Mouse (Mus musculus): ENCODE results near the gene Acsf3. TPM values are rescaled to one million over a fixed set of nuclear protein-coding genes. Genes with fewer than 3 reads are reported as not detected.

The Acsf3 gene
- polyA plus RNA-seq, 1 experiment from 2014 or later = 14.6 TPM

GRCm38 (mm10) chr8:122737071-122737470 is 38.2 kb upstream of the Acsf3 start:
- no peak overlapping the region for H3K9ac ChIP-seq (replicated peaks; ENCODE audit: low read length)
- H3K4me1 ChIP-seq (ENCODE audit: control insufficient read depth, insufficient read depth, low read length) = no peaks in the 10 kb centered on the region
- H3K36me3 ChIP-seq (replicated peaks; ENCODE audit: control insufficient read depth, insufficient read depth, low read depth, low read length) = no peaks in the 10 kb centered on the region
- H3K27ac ChIP-seq (replicated peaks; ENCODE audit: low read depth, low read length) = no peak overlapping the region
- no peaks in the 10 kb centered on the region for H3K27me3 ChIP-seq (ENCODE audit: control insufficient read depth, insufficient read depth, low read length)
- H3K4me3 ChIP-seq (ENCODE audit: low read depth, low read length) = no peak overlapping the region
- ATAC-seq (replicated peaks; ENCODE audit: insufficient number of reproducible peaks, low FRiP score, low TSS enrichment, low read depth) = no peak
- 50% methylated on average over 4 of the region's 4 CpGs for whole genome bisulfite sequencing
- no peaks in the 10 kb centered on the region for H3K9me3 ChIP-seq (replicated peaks; ENCODE audit: control insufficient read depth, low read length)
- DNase-seq (ENCODE audit: low spot score) = peak; percentile 66
- H3K4me2 ChIP-seq (ENCODE audit: low read depth, low read length) = no peak overlapping the region

- 83% methylated on average over 6 of the region's 6 CpGs for WGBS
These were observed 37.4 kb upstream of the Acsf3 start for GRCm38 (mm10) chr8:122737886-122738285.

GRCm38 (mm10) chr8:122739102-122739725 is 36.1 kb upstream of the Acsf3 start:
- Histone ChIP-seq H3K4me3 (ENCODE audit: low read depth, low read length) (no peak overlapping the region), H3K4me1 (ENCODE audit: control insufficient read depth, insufficient read depth, low read length) (no peaks in the 10 kb centered on the region), H3K9me3 (replicated peaks; ENCODE audit: control insufficient read depth, low read length) (no peaks in the 10 kb centered on the region), H3K4me2 (ENCODE audit: low read depth, low read length) (no peak overlapping the region), H3K27ac (replicated peaks; ENCODE audit: low read depth, low read length) (no peak overlapping the region), H3K27me3 (ENCODE audit: control insufficient read depth, insufficient read depth, low read length) (no peaks in the 10 kb centered on the region), H3K36me3 (replicated peaks; ENCODE audit: control insufficient read depth, insufficient read depth, low read depth, low read length) (no peaks in the 10 kb centered on the region), H3K9ac (replicated peaks; ENCODE audit: low read length) (no peak overlapping the region)
- ATAC-seq (replicated peaks; ENCODE audit: insufficient number of reproducible peaks, low FRiP score, low TSS enrichment, low read depth) = no peak
- WGBS = 16% methylated on average over 10 of the region's 11 CpGs
- no peak for DNase-seq (ENCODE audit: low spot score)

More at GRCm38 (mm10) chr8:122737886-122738285, 37.4 kb upstream of the Acsf3 start:
- no peak for DNase-seq (ENCODE audit: low spot score)
- no peaks in the 10 kb centered on the region for H3K27me3 ChIP-seq (ENCODE audit: control insufficient read depth, insufficient read depth, low read length)
- no peaks in the 10 kb centered on the region for H3K4me1 ChIP-seq (ENCODE audit: control insufficient read depth, insufficient read depth, low read length)
- no peak overlapping the region for H3K4me3 ChIP-seq (ENCODE audit: low read depth, low read length)
- H3K4me2 ChIP-seq (ENCODE audit: low read depth, low read length) = no peak overlapping the region
- no peak overlapping the region for H3K27ac ChIP-seq (replicated peaks; ENCODE audit: low read depth, low read length)
- no peak overlapping the region for H3K9ac ChIP-seq (replicated peaks; ENCODE audit: low read length)
- no peak for ATAC-seq (replicated peaks; ENCODE audit: insufficient number of reproducible peaks, low FRiP score, low TSS enrichment, low read depth)
- H3K9me3 ChIP-seq (replicated peaks; ENCODE audit: control insufficient read depth, low read length) = no peaks in the 10 kb centered on the region
- H3K36me3 ChIP-seq (replicated peaks; ENCODE audit: control insufficient read depth, insufficient read depth, low read depth, low read length) = no peaks in the 10 kb centered on the region

- Histone ChIP-seq H3K9ac (replicated peaks; ENCODE audit: low read length) (no peak overlapping the region), H3K9me3 (replicated peaks; ENCODE audit: control insufficient read depth, low read length) (no peaks in the 10 kb centered on the region), H3K27me3 (ENCODE audit: control insufficient read depth, insufficient read depth, low read length) (peaks cover 6% of the 10 kb centered on the region; the same call in 1 of the 2 replicates), H3K4me2 (ENCODE audit: low read depth, low read length) (no peak overlapping the region), H3K27ac (replicated peaks; ENCODE audit: low read depth, low read length) (no peak overlapping the region), H3K4me3 (ENCODE audit: low read depth, low read length) (no peak overlapping the region), H3K36me3 (replicated peaks; ENCODE audit: control insufficient read depth, insufficient read depth, low read depth, low read length) (no peaks in the 10 kb centered on the region), H3K4me1 (ENCODE audit: control insufficient read depth, insufficient read depth, low read length) (peaks cover 12% of the 10 kb centered on the region)
- 11% methylated on average over 19 of the region's 19 CpGs for WGBS
- DNase-seq (ENCODE audit: low spot score) (no peak), ATAC-seq (replicated peaks; ENCODE audit: insufficient number of reproducible peaks, low FRiP score, low TSS enrichment, low read depth) (no peak)
These were observed 32.8 kb upstream of the Acsf3 start for GRCm38 (mm10) chr8:122742471-122742870.

- DNase-seq (ENCODE audit: low spot score) (no peak), ATAC-seq (replicated peaks; ENCODE audit: insufficient number of reproducible peaks, low FRiP score, low TSS enrichment, low read depth) (peak; percentile 36; the same call in 1 of the 2 replicates)
- no peaks in the 10 kb centered on the region for H3K36me3 ChIP-seq (replicated peaks; ENCODE audit: control insufficient read depth, insufficient read depth, low read depth, low read length)
- peaks cover 6% of the 10 kb centered on the region; the same call in 1 of the 2 replicates for H3K27me3 ChIP-seq (ENCODE audit: control insufficient read depth, insufficient read depth, low read length)
- H3K4me3 ChIP-seq (ENCODE audit: low read depth, low read length) = no peak overlapping the region
- H3K9me3 ChIP-seq (replicated peaks; ENCODE audit: control insufficient read depth, low read length) = no peaks in the 10 kb centered on the region
- peaks cover 12% of the 10 kb centered on the region for H3K4me1 ChIP-seq (ENCODE audit: control insufficient read depth, insufficient read depth, low read length)
- no peak overlapping the region; the same call in 1 of the 2 replicates for H3K9ac ChIP-seq (replicated peaks; ENCODE audit: low read length)
- peak overlapping the region; percentile 27; the same call in 1 of the 2 replicates for H3K4me2 ChIP-seq (ENCODE audit: low read depth, low read length)
- no peak overlapping the region for H3K27ac ChIP-seq (replicated peaks; ENCODE audit: low read depth, low read length)
- 36% methylated on average over 17 of the region's 17 CpGs for WGBS
These were observed 30.1 kb upstream of the Acsf3 start for GRCm38 (mm10) chr8:122745022-122745749.

- no peaks in the 10 kb centered on the region for H3K9me3 ChIP-seq (replicated peaks; ENCODE audit: control insufficient read depth, low read length)
- H3K27me3 ChIP-seq (ENCODE audit: control insufficient read depth, insufficient read depth, low read length) = peaks cover 6% of the 10 kb centered on the region; the same call in 1 of the 2 replicates
- peak overlapping the region; percentile 2; the same call in 1 of the 2 replicates for H3K9ac ChIP-seq (replicated peaks; ENCODE audit: low read length)
- H3K4me3 ChIP-seq (ENCODE audit: low read depth, low read length) = no peak overlapping the region
- DNase-seq (ENCODE audit: low spot score) = peak; percentile 28
- peak overlapping the region; percentile 27 for H3K4me2 ChIP-seq (ENCODE audit: low read depth, low read length)
- ATAC-seq (replicated peaks; ENCODE audit: insufficient number of reproducible peaks, low FRiP score, low TSS enrichment, low read depth) = peak; percentile 66
- H3K27ac ChIP-seq (replicated peaks; ENCODE audit: low read depth, low read length) = 0 out of 2 replicates have a peak overlapping the region, but pooled peaks have one; percentile 41
- peaks cover 12% of the 10 kb centered on the region for H3K4me1 ChIP-seq (ENCODE audit: control insufficient read depth, insufficient read depth, low read length)
- WGBS = 7% methylated on average over 16 of the region's 16 CpGs
- no peaks in the 10 kb centered on the region for H3K36me3 ChIP-seq (replicated peaks; ENCODE audit: control insufficient read depth, insufficient read depth, low read depth, low read length)
These were observed 29.5 kb upstream of the Acsf3 start for GRCm38 (mm10) chr8:122745750-122746275.

GRCm38 (mm10) chr8:122746439-122746838 is 28.8 kb upstream of the Acsf3 start:
- ATAC-seq (replicated peaks; ENCODE audit: insufficient number of reproducible peaks, low FRiP score, low TSS enrichment, low read depth) = no peak
- Histone ChIP-seq H3K4me3 (ENCODE audit: low read depth, low read length) (no peak overlapping the region), H3K4me2 (ENCODE audit: low read depth, low read length) (no peak overlapping the region)

More at GRCm38 (mm10) chr8:122746439-122746838, 28.8 kb upstream of the Acsf3 start:
- H3K27me3 ChIP-seq (ENCODE audit: control insufficient read depth, insufficient read depth, low read length) = peaks cover 6% of the 10 kb centered on the region; the same call in 1 of the 2 replicates
- 0 out of 2 replicates have a peak overlapping the region, but pooled peaks have one; percentile 41 for H3K27ac ChIP-seq (replicated peaks; ENCODE audit: low read depth, low read length)
- H3K4me1 ChIP-seq (ENCODE audit: control insufficient read depth, insufficient read depth, low read length) = peaks cover 12% of the 10 kb centered on the region
- H3K9ac ChIP-seq (replicated peaks; ENCODE audit: low read length) = 0 out of 2 replicates have a peak overlapping the region, but pooled peaks have one; percentile 2
- H3K36me3 ChIP-seq (replicated peaks; ENCODE audit: control insufficient read depth, insufficient read depth, low read depth, low read length) = no peaks in the 10 kb centered on the region
- no peaks in the 10 kb centered on the region for H3K9me3 ChIP-seq (replicated peaks; ENCODE audit: control insufficient read depth, low read length)
- 52% methylated on average over 7 of the region's 7 CpGs for WGBS
- DNase-seq (ENCODE audit: low spot score) = no peak
